In genomic region chr12:99898248-99898870, GRCm38 (mm10) we compare ENCODE assay signal across 12 mouse cellular contexts.
"Had no signal": no experiment of that assay in that cellular context is flagged by ENCODE, and none has a peak within 500 bp of the region (broad histone marks: within the 10 kb centered on the region; RNA-seq: fewer than 3 reads in every experiment).

No protein-coding gene starts in this region.

- H3K4me1 ChIP-seq: limb, embryonic 13.5 days; midbrain, embryonic 10.5 days; midbrain, embryonic 15.5 days had no signal

- DNase-seq: kidney, postnatal 14 days; left cerebral cortex, postnatal 4 days; lung, adult 18-20 months; retina, postnatal 1 day; right cerebral cortex, postnatal 4 days; spleen, adult 18-20 months; thymus, adult 18-20 months; thymus, postnatal 14 days had no signal

- H3K9me3 ChIP-seq: limb, embryonic 13.5 days; midbrain, embryonic 10.5 days; midbrain, embryonic 15.5 days; neural tube, embryonic 13.5 days had no signal

- H3K9ac ChIP-seq: limb, embryonic 13.5 days; midbrain, embryonic 15.5 days; neural tube, embryonic 13.5 days had no signal

- ATAC-seq: midbrain, embryonic 15.5 days had no signal

- H3K4me2 ChIP-seq: limb, embryonic 13.5 days; midbrain, embryonic 15.5 days; neural tube, embryonic 13.5 days had no signal

- H3K27ac ChIP-seq: limb, embryonic 13.5 days; midbrain, embryonic 10.5 days; midbrain, embryonic 15.5 days; neural tube, embryonic 13.5 days had no signal

- H3K4me3 ChIP-seq: limb, embryonic 13.5 days; midbrain, embryonic 10.5 days; midbrain, embryonic 15.5 days; neural tube, embryonic 13.5 days had no signal

- H3K27me3 ChIP-seq: limb, embryonic 13.5 days; midbrain, embryonic 15.5 days; neural tube, embryonic 13.5 days had no signal
